Mouse (Mus musculus) kidney, embryonic 14.5 days (tissue): ENCODE measurements around the gene Gon4l. TPM values are rescaled to one million over a fixed set of nuclear protein-coding genes. Genes with fewer than 3 reads are reported as not detected.
A peak's percentile ranks its signal among the peaks of the same experiment; 100 is the strongest.

ENCODE experiments used
- ATAC-seq: fragments of 200-750 bp; cut with Nextera tagmentation; 2 replicates; pipeline ENCODE4 v1.8.0; 2017; ENCODE audit warnings: moderate number of reproducible peaks, mild to moderate bottlenecking, moderate TSS enrichment, moderate library complexity; ENCODE audit not compliant: low FRiP score, low TSS enrichment
- H3K27ac ChIP-seq: fragments of 300-500 bp; sonication (generic); 2 replicates; pipeline ENCODE4 v1.5.1; 2014; ENCODE audit warnings: low read depth, mild to moderate bottlenecking, low read length, moderate library complexity, mixed read lengths
- H3K27me3 ChIP-seq: fragments of 300-500 bp; sonication (generic); 2 replicates; pipeline ENCODE4 v1.6.1; 2014; ENCODE audit warnings: mild to moderate bottlenecking, low read length; ENCODE audit not compliant: control insufficient read depth, insufficient read depth
- H3K36me3 ChIP-seq: fragments of 300-500 bp; sonication (generic); 2 replicates; pipeline ENCODE4 v1.6.1; 2014; ENCODE audit warnings: low read length, mixed read lengths; ENCODE audit not compliant: control insufficient read depth, insufficient read depth
- H3K4me1 ChIP-seq: fragments of 300-500 bp; sonication (generic); 2 replicates; pipeline ENCODE4 v1.6.1; 2014; ENCODE audit warnings: low read length, mixed read lengths; ENCODE audit not compliant: control insufficient read depth, insufficient read depth
- H3K4me2 ChIP-seq: fragments of 300-500 bp; sonication (generic); replicated peaks from 2 replicates; pipeline ENCODE4 v1.6.1; 2014; ENCODE audit warnings: low read depth, mild to moderate bottlenecking, low read length
- H3K4me3 ChIP-seq: fragments of 300-500 bp; sonication (generic); 2 replicates; pipeline ENCODE4 v1.5.1; 2014; ENCODE audit warnings: mild to moderate bottlenecking, low read length
- H3K9ac ChIP-seq: fragments of 300-500 bp; sonication (generic); 2 replicates; pipeline ENCODE4 v1.6.1; 2014; ENCODE audit warnings: low read depth, mild to moderate bottlenecking, low read length, moderate library complexity
- H3K9me3 ChIP-seq: fragments of 300-500 bp; sonication (generic); 2 replicates; pipeline ENCODE4 v1.6.1; 2016; ENCODE audit warnings: low read length; ENCODE audit not compliant: control insufficient read depth
- WGBS: fragments of 180-500 bp; shearing (Covaris S2); extraction: QIAGEN DNeasy Blood & Tissue Kit; methylation state at CpG from one replicate; pipeline ENCODE4 v1.1.7; 2014; 5-methylcytosine and 5-hydroxymethylcytosine counted together
- polyA plus RNA-seq: library from polyadenylated mRNA; unstranded; fragments of >200 nt; fragmentation: Nextera tagmentation; extraction: Ambion mirVana; gene quantifications from 2 replicates; pipeline ENCODE4 v1.2.1, GENCODE M21; 2014

Gene Gon4l
- polyA plus RNA-seq, 1 experiment from 2014 or later: 17.8 TPM

GRCm38 (mm10) chr3:88950576-88951326 lies 115.7 kb downstream of the Gon4l start, which contains the start of the genes Ash1l and Dap3:
Gene Ash1l, plus strand, starts transcription at chr3:88950622.
Gene Dap3, minus strand, starts transcription at chr3:88951181.
- H3K4me1 ChIP-seq: peaks cover 19% of the 10 kb centered on the region
- WGBS: under 1% methylated on average over 37 of the region's 64 CpGs
- H3K27me3 ChIP-seq: no peaks in the 10 kb centered on the region
- peak within 1 kb of the TSS; percentile 71 for H3K4me3 ChIP-seq
- peak within 1 kb of the TSS; percentile 85 for H3K9ac ChIP-seq
- no peaks in the 10 kb centered on the region for H3K36me3 ChIP-seq
- H3K27ac ChIP-seq: peak within 1 kb of the TSS; percentile 98
- peak; percentile 83 for ATAC-seq
- H3K4me2 ChIP-seq: peak within 1 kb of the TSS; percentile 68
- no peaks in the 10 kb centered on the region for H3K9me3 ChIP-seq

- peaks cover 19% of the 10 kb centered on the region for H3K4me1 ChIP-seq
- H3K27ac ChIP-seq: peak overlapping the region; percentile 98
- H3K27me3 ChIP-seq: no peaks in the 10 kb centered on the region
- no peak for ATAC-seq
- H3K36me3 ChIP-seq: no peaks in the 10 kb centered on the region
- H3K4me3 ChIP-seq: peak overlapping the region; percentile 71
- WGBS: 3% methylated on average over 5 of the region's 5 CpGs
- H3K9ac ChIP-seq: peak overlapping the region; percentile 85
- H3K4me2 ChIP-seq: peak overlapping the region; percentile 68
- no peaks in the 10 kb centered on the region for H3K9me3 ChIP-seq
These were observed 116.3 kb downstream of the Gon4l start for GRCm38 (mm10) chr3:88951327-88951800.

- Histone ChIP-seq H3K9ac (no peak overlapping the region), H3K4me2 (no peak overlapping the region), H3K9me3 (no peaks in the 10 kb centered on the region), H3K36me3 (no peaks in the 10 kb centered on the region), H3K4me3 (no peak overlapping the region), H3K27ac (no peak overlapping the region), H3K4me1 (peaks cover 13% of the 10 kb centered on the region), H3K27me3 (no peaks in the 10 kb centered on the region)
- ATAC-seq: no peak
- WGBS: 83% methylated on average over 4 of the region's 4 CpGs
These were observed 118.2 kb downstream of the Gon4l start for GRCm38 (mm10) chr3:88953246-88953645.

- Histone ChIP-seq H3K27me3 (no peaks in the 10 kb centered on the region), H3K9me3 (no peaks in the 10 kb centered on the region), H3K4me3 (no peak overlapping the region), H3K36me3 (no peaks in the 10 kb centered on the region), H3K9ac (no peak overlapping the region), H3K27ac (no peak overlapping the region), H3K4me2 (no peak overlapping the region), H3K4me1 (peaks cover 8% of the 10 kb centered on the region)
- ATAC-seq: no peak
These were observed 118.7 kb downstream of the Gon4l start for GRCm38 (mm10) chr3:88953736-88954135.

Other genes with a start within 250 kb of the Gon4l start
- 110 and 127 TPM in 2 replicates for gene Arhgef2, start 229.3 kb upstream of the Gon4l start, polyA plus RNA-seq
- gene Rxfp4, start 182.1 kb upstream of the Gon4l start, polyA plus RNA-seq: not detected in 2 replicates
- gene Khdc4, start 149.4 kb upstream of the Gon4l start, polyA plus RNA-seq: 58.1 and 103 TPM in 2 replicates
- gene Rit1, start 118.4 kb upstream of the Gon4l start, polyA plus RNA-seq: 44.7 and 46.4 TPM in 2 replicates
- gene Syt11, start 60.1 kb upstream of the Gon4l start, polyA plus RNA-seq: 10.3 and 12.5 TPM in 2 replicates
- 40.9 and 63.2 TPM in 2 replicates for gene Msto1, start 78.8 kb downstream of the Gon4l start, polyA plus RNA-seq
- gene Ash1l, start 115.4 kb downstream of the Gon4l start, polyA plus RNA-seq: 20.0 and 27.2 TPM in 2 replicates
- 149 and 160 TPM in 2 replicates for gene Dap3, start 116.0 kb downstream of the Gon4l start, polyA plus RNA-seq